Mouse (Mus musculus) urinary bladder, adult 18-20 months (tissue): ENCODE results near the gene Morc4.

Source experiments
- DNase-seq, 2 experiments: peaks; one replicate each; pipeline ENCODE4 v3.0.0; 2022; ENCODE audit warnings: low spot score in 2 of 2, mixed read lengths in 2 of 2

The Morc4 gene

DNA sequence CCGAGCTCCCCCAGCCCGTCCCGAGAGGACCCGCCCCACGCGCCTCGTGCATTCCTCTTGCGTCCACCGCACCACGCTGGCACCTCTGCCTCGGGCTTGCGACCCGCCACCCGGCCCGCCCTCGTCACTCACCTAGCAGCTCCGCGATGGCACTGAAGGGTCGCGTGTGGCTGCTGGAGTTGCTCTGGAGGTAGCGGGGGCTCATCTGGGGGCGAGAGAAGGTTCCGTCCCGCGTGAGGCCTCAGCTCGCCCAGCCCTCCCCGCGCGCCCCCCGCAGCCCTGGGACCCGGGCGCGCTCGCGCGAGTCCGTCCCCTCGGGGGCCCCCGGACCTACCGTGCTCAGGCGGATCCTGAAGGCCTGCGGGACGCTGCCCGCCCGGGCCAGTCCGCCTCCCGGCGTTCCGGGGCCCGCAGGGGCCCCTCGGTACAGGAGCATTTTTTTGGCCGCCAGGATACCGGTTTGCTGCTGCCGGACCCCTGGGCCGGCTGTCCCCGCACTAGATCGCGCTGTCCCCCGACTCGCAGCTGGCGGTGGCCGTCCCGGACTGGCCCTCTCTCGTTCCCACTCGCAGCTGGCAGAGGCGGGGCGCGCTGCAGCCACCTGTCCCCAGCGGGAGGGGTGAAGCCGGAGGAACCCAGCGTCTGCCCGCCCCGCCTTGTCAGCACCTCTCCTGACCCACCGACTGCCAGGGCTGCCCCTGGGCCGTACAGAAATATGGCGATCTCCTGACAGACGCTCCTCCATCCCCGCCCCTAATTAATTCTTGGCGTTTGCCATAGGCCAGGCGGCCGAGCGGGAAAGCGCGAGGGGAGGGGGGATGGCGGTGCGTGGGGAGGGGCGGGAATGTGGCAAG lies at the start of gene Morc4:
TSS of gene Morc4 (minus strand) at position 740 of the 854 bp plus-strand sequence.
- peak; percentile 18 to 51 for DNase-seq

DNA sequence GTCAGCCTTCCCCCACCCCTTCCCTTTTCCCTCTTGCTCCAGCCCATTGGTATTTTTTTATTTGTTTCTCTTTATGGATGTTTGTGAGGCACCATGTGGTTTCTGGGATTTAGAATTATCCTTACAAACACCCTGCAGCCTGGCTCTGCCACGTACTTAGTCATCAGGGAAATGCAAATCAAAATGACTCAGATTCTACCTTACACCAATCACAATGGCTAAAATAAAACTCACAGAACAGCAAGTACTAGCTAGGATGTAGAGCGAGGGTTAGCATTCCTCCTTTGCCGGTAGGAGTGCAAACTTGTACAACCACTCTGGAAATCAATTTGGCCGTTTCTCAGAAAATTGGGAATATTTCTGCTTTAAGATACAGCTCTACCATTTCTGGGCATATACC lies 49.1 kb upstream of the Morc4 start:
- DNase-seq, result no peak

DNA sequence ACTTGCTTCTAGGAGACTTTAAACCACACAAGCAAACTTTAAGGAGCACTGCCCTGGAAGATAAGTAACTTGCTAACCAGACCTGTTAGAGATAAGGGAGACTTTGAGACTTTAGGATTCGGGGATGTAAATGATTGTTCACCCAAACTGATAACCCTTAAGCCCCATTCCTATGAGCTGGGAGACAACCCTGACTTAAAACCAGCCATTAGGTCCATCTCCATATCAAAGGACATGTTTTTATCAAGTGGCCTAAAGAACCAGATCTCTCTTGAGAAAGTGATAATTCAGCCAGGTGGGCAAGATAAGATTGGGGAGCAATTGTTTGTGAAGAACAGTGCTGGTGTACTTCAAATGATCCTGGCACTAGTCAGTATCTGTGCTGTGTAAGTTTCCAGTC lies 19.9 kb upstream of the Morc4 start:
- no peak for DNase-seq

DNA sequence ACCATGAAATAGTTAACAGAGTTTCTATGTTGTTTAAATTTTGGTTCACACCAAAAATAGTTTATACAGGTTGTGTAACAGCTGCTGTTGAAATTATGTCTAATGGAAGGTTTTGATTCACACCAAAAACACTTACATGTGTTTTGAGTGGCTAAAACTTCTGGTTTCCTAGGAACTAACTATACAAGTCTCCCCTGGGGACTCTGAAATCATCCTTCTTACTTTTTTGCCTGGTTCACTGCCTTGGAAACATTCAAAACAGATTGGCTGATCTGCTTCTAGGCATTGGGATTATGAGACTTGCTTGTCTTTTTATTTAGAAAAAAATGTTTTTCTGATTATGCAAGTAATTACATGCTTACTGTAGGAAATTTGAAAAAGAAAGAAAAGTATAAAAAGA lies 11.7 kb upstream of the Morc4 start:
- no peak for DNase-seq

DNA sequence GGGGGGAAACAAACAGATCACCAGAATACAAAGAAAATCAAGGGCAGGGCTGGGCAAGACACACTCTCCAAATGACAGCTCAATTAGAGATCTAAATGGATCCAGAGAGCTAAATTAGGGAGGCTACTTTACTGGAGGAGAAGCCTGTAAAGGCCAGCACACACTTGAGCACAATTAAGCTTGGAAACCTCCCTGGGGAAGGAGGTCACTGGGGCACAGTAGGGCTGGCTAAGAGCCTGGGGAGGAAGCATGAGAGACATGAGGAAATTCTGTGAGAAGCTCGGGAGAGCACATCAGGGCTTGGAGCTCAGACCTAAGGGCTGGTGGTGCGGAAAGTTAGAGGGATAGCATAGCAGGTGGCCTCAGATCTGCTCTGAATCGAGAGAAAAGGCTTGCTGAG lies 6.5 kb upstream of the Morc4 start:
- no peak for DNase-seq

DNA sequence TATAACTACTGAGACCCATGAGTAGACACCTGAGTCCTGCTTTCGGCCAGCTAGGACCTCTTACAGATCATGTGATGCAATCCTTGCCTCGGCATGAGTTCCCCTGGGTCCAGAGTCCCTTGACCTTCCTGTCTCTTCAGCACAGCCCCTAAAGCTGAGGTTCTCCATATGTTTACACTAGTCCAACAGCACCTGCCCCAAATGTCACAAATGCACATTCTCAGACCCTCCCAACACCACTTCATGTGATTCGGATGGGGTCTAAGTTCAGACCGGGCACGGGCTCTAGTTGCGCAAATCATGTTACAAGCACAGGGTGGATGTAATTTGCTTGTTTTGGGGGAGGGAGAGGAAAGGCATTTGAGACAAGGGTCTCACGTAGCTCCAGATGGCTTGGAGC lies 5.6 kb upstream of the Morc4 start:
- no peak for DNase-seq

DNA sequence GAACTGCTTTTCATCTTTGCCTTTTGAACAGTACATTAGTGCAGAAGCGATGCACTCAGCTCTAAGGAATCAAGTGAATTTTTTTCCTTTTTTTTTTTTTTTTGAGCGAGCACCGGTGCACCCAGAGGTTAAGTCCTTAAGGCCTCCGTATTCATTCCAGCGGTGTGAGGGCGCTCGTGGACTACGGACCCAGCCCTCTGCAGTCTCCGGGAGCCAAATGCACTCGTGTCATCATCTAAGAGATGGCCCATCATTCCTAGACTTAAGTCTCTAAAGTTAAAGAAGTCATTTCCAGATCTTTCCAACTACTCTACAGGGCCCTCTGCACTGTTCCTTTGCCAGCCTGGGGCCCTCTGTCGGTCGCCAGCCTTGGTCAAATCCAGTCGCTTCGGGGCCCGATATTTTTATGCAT lies 1.2 kb downstream of the Morc4 start:
- DNase-seq, result peak in 1 of 2 experiments; percentile 3

DNA sequence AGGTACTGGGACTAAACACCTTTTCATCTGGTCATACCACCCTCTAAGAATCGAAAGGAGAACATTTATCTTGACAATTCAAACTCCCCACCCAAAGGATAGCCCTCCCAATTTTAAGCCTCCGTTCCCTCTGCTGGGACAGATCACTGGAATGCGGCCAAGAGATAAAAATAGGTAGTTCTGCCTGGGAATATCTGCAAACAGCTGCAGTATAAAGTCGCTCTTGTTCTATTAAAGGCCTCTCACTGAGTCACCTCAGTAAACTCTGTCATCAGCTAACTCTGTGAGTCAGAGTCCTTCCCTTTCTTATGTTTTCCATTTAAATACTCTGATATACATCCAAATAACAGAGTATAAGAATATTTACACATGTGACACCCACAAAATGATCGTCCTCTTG lies 12.1 kb downstream of the Morc4 start:
- DNase-seq, result no peak

DNA sequence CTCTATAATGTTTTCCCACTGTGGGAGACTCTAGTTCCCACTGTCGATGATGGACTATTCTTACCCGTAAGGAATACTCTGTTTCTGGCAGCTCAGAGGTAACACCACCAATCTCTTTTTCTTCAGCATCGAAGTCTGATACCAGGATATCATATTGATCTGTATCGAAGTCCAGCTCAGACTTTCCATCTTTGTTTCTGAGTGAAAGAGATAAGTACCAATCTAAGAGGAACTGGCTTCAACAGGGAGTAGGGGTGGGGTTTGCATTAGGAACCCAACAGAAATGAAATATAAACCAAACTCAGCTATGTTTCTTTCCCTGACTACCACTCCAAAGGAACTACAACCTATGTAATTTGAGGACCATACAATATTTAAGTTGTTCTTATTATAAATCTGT lies 16.7 kb downstream of the Morc4 start:
- no peak for DNase-seq

DNA sequence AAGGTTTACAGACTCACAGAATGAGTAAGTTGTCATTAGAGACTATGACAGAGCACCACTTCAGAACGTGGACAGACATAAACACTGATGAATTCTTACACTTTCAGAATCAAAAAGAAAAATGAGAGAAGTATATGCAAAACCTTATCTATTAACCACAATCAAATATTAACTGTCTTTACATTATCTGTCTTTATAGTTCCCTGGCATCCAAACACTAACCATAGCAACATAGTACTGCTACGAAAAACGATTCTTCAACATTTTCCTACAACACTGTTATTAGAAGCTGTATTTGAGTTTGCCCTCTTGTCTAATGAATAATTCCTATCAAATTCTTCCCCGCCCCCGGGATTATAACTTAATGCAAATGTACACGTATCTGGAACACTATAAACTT lies 30.4 kb downstream of the Morc4 start:
- DNase-seq, result no peak

DNA sequence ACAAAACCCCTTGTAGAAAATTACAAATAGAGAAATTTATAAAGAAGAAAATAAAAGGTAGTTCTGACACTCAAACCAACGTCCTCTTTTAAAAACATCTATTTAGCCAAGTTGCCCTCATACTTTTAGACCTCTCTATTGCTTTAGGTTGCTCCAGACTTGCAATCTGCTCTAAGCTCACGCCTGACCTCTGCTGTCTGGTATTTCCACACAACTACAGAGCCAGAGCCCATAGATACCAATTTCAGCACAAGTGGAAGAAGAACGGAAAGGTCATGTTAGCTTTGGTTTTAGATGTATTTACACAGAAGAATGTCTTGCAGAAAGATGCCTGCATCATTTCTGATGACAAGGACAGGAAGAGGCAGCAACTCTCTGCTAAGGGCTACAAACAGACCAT lies 32.4 kb downstream of the Morc4 start:
- no peak for DNase-seq

DNA sequence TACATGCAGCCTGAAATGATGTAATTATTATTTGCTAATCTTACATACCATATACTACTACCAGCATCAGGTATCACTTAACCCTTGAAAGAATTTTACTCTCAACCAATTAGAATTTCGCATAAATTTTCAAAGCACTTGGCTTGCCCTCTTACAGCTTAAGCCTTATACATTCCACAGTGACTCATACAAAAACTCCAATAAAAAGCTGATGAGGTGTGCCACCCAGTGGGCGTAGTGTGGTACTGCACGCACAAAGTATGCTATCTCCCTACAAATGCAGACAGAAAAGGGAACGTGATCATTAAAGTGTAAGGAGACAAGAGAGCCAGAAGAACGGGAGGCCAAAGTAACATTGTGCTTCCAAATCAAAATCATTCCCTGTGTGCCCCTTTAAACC lies 39.0 kb downstream of the Morc4 start:
- DNase-seq, result peak in 1 of 2 experiments; percentile 18

DNA sequence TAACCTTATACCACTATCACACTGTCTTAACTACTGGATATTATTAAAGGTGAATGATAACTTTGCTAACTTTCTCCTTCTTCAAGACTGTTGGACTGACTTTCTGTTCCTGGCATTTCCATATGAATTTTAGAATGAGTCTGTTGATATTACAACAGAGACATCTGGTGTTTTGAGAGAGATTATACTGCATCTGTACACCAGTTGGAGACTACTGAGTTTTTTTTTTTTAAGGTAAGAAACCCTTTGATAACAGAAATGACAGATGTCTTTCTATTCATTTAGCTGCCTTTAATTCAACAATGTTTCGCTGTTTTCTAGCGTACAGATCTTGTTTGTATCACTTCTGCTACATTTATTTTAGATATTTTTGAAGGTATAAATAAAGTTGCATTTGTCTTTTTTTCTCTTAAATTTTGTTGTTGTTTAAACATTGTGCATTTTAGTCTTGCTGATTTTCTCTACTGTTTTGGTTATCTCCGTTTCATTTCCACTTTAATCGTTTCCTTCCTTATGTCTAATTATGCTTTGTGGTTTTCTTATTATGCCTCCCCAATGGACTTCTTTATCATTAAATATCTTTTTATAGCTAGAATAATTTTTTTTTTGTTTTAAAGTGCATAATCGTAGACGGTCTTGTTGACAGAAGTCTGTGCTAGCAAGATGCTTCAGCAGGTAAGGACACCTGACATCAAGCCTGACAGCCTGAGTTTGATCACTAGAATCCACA lies 42.9 kb downstream of the Morc4 start:
- DNase-seq, result no peak

DNA sequence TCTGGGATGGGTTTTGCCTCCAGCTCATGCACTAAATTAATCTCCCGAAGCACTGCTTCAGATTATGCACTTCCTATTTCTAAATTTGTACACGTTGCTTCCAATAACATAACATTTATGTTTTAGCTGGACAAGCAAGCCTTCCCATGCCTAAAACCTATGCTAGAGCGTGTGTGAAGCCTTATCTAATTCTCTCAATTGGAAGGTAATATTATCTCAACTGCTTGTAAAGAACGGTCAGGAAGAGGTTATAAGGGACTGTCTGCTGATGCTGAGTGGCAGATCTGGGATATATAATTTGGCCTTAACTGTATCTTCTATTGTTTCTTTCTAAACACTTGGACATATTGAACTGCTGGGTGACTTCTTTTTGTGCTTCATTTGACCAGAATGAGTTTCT lies 44.6 kb downstream of the Morc4 start:
- DNase-seq, result no peak

DNA sequence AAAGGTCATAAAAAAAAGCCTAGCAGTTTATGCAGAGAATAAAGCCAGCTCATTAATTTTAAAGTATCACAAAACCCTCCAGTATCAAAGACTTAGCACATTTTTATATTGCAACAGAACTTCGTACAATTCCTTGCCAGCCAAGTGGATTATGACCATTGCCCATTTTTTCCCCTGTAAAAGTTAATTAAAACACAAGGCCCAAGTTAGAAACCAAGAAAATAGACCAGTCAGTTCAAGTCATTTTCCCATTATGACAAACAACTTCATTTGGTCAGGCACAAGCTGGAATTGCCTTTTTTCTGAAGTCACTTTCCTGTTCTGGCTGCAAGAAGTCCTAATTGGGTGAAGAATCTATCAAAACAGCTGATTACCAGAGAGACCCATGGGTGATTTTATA lies 46.1 kb downstream of the Morc4 start:
- DNase-seq, result no peak

DNA sequence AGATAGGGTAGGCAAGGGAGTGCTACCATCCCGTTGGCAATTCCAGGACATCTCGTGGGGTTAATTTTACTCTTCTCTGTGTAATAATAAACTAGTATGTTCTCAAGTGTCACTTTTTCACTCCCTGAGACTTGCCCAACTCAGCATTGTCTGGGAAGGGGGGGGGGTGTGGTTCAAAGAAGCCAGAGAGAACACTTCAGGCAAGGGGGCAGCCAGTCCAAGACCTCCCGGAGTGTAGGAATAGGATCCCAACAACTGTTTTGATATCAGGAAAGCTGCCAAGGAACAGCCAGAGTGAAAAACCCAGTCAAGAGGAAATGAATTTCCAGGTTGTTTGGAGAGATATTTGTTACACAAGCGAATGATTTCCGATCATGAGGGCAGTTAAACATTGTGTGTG lies 56.3 kb downstream of the Morc4 start:
- no peak for DNase-seq

DNA sequence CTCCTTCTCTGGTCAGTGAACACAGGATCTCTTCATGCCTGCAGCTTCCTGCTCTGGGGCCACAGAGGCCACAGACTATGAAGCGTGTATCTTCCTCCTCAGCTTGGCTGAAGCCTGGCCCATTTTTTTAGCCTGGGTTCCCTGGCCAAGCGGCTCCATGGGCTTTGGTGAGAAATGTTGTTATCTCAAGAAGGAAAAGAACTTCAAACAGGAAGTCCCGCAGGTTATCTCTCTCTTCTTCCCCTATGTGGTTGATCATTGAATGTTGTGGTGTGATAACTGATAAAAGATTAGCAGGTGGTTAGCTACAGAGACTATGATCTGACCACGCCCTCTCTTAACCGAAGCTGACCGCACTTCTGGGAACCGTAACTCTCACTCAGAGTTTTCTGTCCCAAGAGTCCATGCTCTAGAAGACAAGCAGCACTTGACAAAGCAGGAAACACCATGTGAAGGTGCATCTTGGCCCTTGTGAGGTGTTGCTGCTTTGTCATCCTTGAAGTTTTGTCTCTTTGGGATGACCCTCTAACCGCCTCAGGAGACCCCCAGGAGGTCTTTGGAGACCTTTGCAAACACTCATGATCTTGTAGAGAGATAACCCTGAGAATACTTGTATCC lies 57.4 kb downstream of the Morc4 start:
- no peak for DNase-seq

DNA sequence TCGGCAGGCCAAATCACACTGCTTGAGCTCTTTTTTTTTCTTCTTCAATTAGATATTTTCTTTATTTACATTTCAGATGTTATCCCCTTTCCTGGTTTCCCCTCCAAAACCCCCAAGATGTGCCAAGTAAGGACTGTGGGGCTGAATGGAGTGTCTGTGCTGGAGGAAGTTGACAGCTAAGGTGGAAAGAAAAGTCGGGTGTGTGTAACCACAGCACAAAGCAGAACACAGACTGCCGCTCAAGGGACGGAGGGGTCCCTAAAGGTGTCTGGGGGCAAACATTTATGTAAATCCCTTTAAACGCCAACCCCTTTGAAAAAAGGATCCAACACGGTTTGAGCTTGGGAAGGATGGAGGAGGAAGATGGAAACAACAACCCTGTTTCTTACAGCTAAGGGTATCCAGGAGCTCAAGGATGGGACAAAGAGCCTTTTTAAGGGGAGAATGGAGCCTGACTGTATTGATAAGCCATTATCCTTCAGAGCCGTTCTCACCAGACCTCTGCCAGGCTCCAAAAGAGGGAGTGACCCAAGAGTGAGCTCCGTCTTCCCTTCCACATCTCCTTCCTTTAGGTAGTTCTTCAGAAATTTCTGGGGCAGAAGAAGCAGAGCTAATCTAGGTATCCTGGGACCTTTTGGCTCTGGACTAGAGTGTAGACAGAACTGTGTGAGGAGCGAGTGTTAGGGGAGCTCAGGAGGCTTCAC lies 58.0 kb downstream of the Morc4 start:
- no peak for DNase-seq

DNA sequence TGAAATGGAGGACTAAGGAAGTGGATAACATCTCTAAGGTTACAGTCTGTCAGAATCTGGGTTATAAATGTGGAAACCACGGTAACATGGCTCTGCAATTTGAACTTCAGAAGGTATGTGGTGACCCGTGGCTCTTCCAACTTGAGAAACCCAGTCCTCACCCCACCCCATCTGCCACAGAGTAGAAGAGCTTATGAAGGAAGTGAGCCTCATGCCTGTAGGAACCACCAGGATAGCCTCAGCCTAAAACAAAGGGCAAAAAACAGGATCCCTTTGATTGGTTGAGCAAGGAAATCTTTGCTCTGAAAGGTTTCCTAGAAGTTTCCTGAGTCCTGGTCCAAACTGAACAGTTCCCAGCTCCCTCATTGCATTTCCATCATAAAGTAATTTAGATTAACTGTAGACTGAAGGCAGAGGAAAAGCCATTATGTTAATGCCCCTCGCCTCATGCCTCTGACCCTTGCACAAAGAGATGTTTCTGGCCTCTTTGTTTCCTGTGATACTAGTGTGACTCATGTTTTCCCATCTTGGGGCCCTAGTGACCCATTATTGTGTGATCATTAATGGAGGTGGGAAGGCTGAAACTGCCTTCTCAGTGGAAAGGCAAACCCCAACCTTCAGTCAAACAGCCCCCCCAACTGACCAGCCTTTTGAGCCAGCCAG lies 58.7 kb downstream of the Morc4 start:
- DNase-seq, result no peak

DNA sequence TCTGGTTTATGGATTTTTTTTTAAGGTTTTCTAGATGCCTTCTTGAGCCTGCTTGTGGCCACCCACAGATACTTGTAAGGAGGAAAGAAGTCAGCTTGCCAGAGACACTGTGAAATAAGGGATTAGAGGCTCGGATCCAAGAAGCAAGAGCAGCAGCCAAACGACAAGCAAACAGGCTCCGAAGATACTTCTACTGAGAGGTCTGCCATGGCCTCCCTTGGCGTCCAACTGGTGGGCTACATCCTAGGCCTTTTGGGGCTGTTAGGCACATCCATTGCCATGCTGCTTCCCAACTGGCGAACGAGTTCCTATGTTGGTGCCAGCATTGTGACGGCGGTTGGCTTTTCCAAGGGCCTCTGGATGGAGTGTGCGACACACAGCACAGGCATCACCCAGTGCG lies 63.0 kb downstream of the Morc4 start:
- DNase-seq, result no peak

DNA sequence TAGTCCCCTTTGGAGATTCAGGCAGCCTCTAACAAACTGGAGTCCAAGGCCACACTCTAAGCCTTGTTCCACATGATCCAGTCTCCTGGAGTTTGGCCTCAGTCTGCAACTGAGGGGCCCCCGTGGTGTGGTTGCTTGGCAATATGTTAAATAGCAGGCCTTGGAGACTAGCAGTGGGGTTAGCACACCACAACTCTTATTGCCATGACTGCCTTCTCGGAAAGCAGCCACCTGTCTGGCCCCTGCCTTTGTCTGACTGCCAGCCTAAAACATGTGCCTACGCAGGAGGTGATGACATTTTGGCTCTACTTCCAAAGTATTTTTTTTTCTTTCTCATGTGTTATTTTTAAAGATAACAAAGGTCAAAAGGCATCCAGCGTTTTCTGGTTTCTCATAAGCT lies 63.4 kb downstream of the Morc4 start:
- DNase-seq, result no peak

DNA sequence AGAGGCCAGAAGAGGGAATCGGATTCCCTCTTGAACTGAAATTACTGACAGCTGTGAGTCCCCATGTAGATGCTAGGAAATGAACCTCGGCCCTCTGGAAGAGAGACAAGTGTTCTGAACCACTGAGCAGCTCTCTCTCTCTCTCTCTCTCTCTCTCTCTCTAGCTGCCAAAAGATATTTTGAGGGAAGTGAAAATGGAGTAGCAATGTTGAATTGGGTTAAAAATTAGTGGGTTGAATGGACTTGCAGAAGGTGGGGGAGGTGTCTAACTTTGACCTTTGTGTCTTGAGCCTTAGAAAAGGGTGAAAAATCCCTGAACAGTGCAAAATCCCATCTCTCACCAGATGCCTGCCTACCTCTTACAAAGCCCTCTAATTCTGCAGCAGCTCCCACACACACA lies 64.1 kb downstream of the Morc4 start:
- DNase-seq, result no peak
